Mouse (Mus musculus) ovary, postnatal 10 days (tissue): ENCODE measurements around the gene Mum1.
"Not testable (repeated sequence)": the region's sequence is repeated elsewhere in the genome, so short reads cannot be mapped to it uniquely, and the experiment has no call there.

ENCODE experiments used
- DNase-seq: peaks from one replicate; pipeline ENCODE4 v3.0.0; 2022; ENCODE audit warnings: low spot score

Mum1 gene

GRCm38 (mm10) chr10:80208248-80208647 is 18.0 kb upstream of the Mum1 start:
- DNase-seq: no peak

GRCm38 (mm10) chr10:80208841-80209371 is 17.3 kb upstream of the Mum1 start:
- no peak for DNase-seq

- DNase-seq: not testable (repeated sequence)
These were observed 14.6 kb upstream of the Mum1 start for GRCm38 (mm10) chr10:80211547-80212103.

GRCm38 (mm10) chr10:80215048-80215772 is 11.0 kb upstream of the Mum1 start:
- no peak for DNase-seq

- DNase-seq: no peak
These were observed 5.6 kb upstream of the Mum1 start for GRCm38 (mm10) chr10:80220676-80221075.

GRCm38 (mm10) chr10:80223137-80223536 is 3.1 kb upstream of the Mum1 start:
- DNase-seq: not testable (repeated sequence)

- DNase-seq: peak; percentile 88
These were observed 191 bp upstream of the Mum1 start for GRCm38 (mm10) chr10:80226071-80226415.

GRCm38 (mm10) chr10:80227166-80227539 is 919 bp downstream of the Mum1 start:
- DNase-seq: no peak

GRCm38 (mm10) chr10:80227877-80228775 is 1.9 kb downstream of the Mum1 start:
- no peak for DNase-seq

GRCm38 (mm10) chr10:80236145-80236825 is 10.1 kb downstream of the Mum1 start:
- no peak for DNase-seq

GRCm38 (mm10) chr10:80237020-80237419 is 10.8 kb downstream of the Mum1 start:
- no peak for DNase-seq

- no peak for DNase-seq
These were observed 12.1 kb downstream of the Mum1 start for GRCm38 (mm10) chr10:80238306-80238705.

GRCm38 (mm10) chr10:80239791-80240190 is 13.6 kb downstream of the Mum1 start:
- no peak for DNase-seq

- DNase-seq: no peak
These were observed 15.9 kb downstream of the Mum1 start for GRCm38 (mm10) chr10:80242088-80242487.

- DNase-seq: no peak
These were observed 16.4 kb downstream of the Mum1 start for GRCm38 (mm10) chr10:80242607-80243006.

- DNase-seq: no peak
These were observed 18.7 kb downstream of the Mum1 start for GRCm38 (mm10) chr10:80244791-80245399.

- DNase-seq: peak; percentile 45
These were observed 19.4 kb downstream of the Mum1 start for GRCm38 (mm10) chr10:80245600-80245999.

- no peak for DNase-seq
These were observed 21.6 kb downstream of the Mum1 start for GRCm38 (mm10) chr10:80247849-80248248.

GRCm38 (mm10) chr10:80248437-80248836 is 22.2 kb downstream of the Mum1 start:
- not testable (repeated sequence) for DNase-seq

GRCm38 (mm10) chr10:80248971-80249640 is 22.9 kb downstream of the Mum1 start, which contains the start of gene Ndufs7:
TSS of gene Ndufs7 (plus strand) at chr10:80249121.
- peak; percentile 94 for DNase-seq

GRCm38 (mm10) chr10:80250059-80250458 is 23.8 kb downstream of the Mum1 start:
- DNase-seq: no peak
